Mouse (Mus musculus): Measurements from ENCODE around the gene Igsf11. TPM values are rescaled to one million over a fixed set of nuclear protein-coding genes. Genes with fewer than 3 reads are reported as not detected.

The Igsf11 gene
- polyA plus RNA-seq, 1 experiment from 2014 or later, result 0.19 TPM

GRCm38 (mm10) chr16:38940805-38941204, 48.3 kb downstream of the Igsf11 start:
- WGBS, result 86% methylated on average over 3 of the region's 3 CpGs
- Histone ChIP-seq H3K4me1 (replicated peaks) (no peaks in the 10 kb centered on the region), H3K9ac (no peak overlapping the region), H3K9me3 (replicated peaks) (no peaks in the 10 kb centered on the region), H3K4me3 (no peak overlapping the region), H3K36me3 (no peaks in the 10 kb centered on the region), H3K27me3 (no peaks in the 10 kb centered on the region), H3K27ac (no peak overlapping the region), H3K4me2 (no peak overlapping the region)
- ATAC-seq (replicated peaks; ENCODE audit: insufficient number of reproducible peaks, insufficient read depth, low FRiP score, low read depth), result no peak

GRCm38 (mm10) chr16:38941275-38941674, 48.8 kb downstream of the Igsf11 start:
- no peak overlapping the region for H3K4me3 ChIP-seq
- no peaks in the 10 kb centered on the region for H3K9me3 ChIP-seq (replicated peaks)
- H3K36me3 ChIP-seq, result no peaks in the 10 kb centered on the region
- 67% methylated on average over 6 of the region's 6 CpGs for WGBS
- H3K9ac ChIP-seq, result no peak overlapping the region
- no peak overlapping the region for H3K27ac ChIP-seq
- no peaks in the 10 kb centered on the region for H3K4me1 ChIP-seq (replicated peaks)
- no peak overlapping the region for H3K4me2 ChIP-seq
- no peaks in the 10 kb centered on the region for H3K27me3 ChIP-seq
- no peak for ATAC-seq (replicated peaks; ENCODE audit: insufficient number of reproducible peaks, insufficient read depth, low FRiP score, low read depth)

- H3K4me2 ChIP-seq, result no peak overlapping the region
- no peak overlapping the region for H3K9ac ChIP-seq
- H3K9me3 ChIP-seq (replicated peaks), result no peaks in the 10 kb centered on the region
- 38% methylated on average over 5 of the region's 5 CpGs for WGBS
- no peak for ATAC-seq (replicated peaks; ENCODE audit: insufficient number of reproducible peaks, insufficient read depth, low FRiP score, low read depth)
- no peaks in the 10 kb centered on the region for H3K4me1 ChIP-seq (replicated peaks)
- no peak overlapping the region for H3K27ac ChIP-seq
- no peaks in the 10 kb centered on the region for H3K27me3 ChIP-seq
- no peak overlapping the region for H3K4me3 ChIP-seq
- H3K36me3 ChIP-seq, result no peaks in the 10 kb centered on the region
Measured at GRCm38 (mm10) chr16:38943706-38944550, 51.5 kb downstream of the Igsf11 start.

- no peaks in the 10 kb centered on the region for H3K9me3 ChIP-seq (replicated peaks)
- H3K36me3 ChIP-seq, result no peaks in the 10 kb centered on the region
- H3K9ac ChIP-seq, result no peak overlapping the region
- H3K27ac ChIP-seq, result no peak overlapping the region
- H3K4me2 ChIP-seq, result no peak overlapping the region
- no peak overlapping the region for H3K4me3 ChIP-seq
- ATAC-seq (replicated peaks; ENCODE audit: insufficient number of reproducible peaks, insufficient read depth, low FRiP score, low read depth), result no peak
- H3K27me3 ChIP-seq, result no peaks in the 10 kb centered on the region
- no peaks in the 10 kb centered on the region for H3K4me1 ChIP-seq (replicated peaks)
- WGBS, result 71% methylated on average over 7 of the region's 7 CpGs
Measured at GRCm38 (mm10) chr16:38945111-38945510, 52.6 kb downstream of the Igsf11 start.

GRCm38 (mm10) chr16:38945581-38945981, 53.1 kb downstream of the Igsf11 start:
- 85% methylated on average over 10 of the region's 10 CpGs for WGBS
- Histone ChIP-seq H3K9ac (no peak overlapping the region), H3K4me3 (no peak overlapping the region), H3K27ac (no peak overlapping the region), H3K4me2 (no peak overlapping the region), H3K27me3 (no peaks in the 10 kb centered on the region), H3K4me1 (replicated peaks) (no peaks in the 10 kb centered on the region), H3K36me3 (no peaks in the 10 kb centered on the region), H3K9me3 (replicated peaks) (no peaks in the 10 kb centered on the region)
- no peak for ATAC-seq (replicated peaks; ENCODE audit: insufficient number of reproducible peaks, insufficient read depth, low FRiP score, low read depth)

GRCm38 (mm10) chr16:38946453-38946852, 54.0 kb downstream of the Igsf11 start:
- no peak overlapping the region for H3K27ac ChIP-seq
- no peak overlapping the region for H3K9ac ChIP-seq
- no peak overlapping the region for H3K4me3 ChIP-seq
- no peaks in the 10 kb centered on the region for H3K4me1 ChIP-seq (replicated peaks)
- 47% methylated on average over 7 of the region's 7 CpGs for WGBS
- no peak for ATAC-seq (replicated peaks; ENCODE audit: insufficient number of reproducible peaks, insufficient read depth, low FRiP score, low read depth)
- H3K9me3 ChIP-seq (replicated peaks), result no peaks in the 10 kb centered on the region
- no peaks in the 10 kb centered on the region for H3K36me3 ChIP-seq
- H3K4me2 ChIP-seq, result no peak overlapping the region
- H3K27me3 ChIP-seq, result no peaks in the 10 kb centered on the region

- ATAC-seq (replicated peaks; ENCODE audit: insufficient number of reproducible peaks, insufficient read depth, low FRiP score, low read depth), result no peak
- Histone ChIP-seq H3K36me3 (no peaks in the 10 kb centered on the region), H3K4me2 (no peak overlapping the region), H3K9me3 (replicated peaks) (no peaks in the 10 kb centered on the region), H3K27me3 (no peaks in the 10 kb centered on the region), H3K27ac (no peak overlapping the region), H3K4me1 (replicated peaks) (no peaks in the 10 kb centered on the region), H3K9ac (no peak overlapping the region), H3K4me3 (no peak overlapping the region)
- 83% methylated on average over 7 of the region's 7 CpGs for WGBS
Measured at GRCm38 (mm10) chr16:38947141-38947879, 54.8 kb downstream of the Igsf11 start.

GRCm38 (mm10) chr16:38948441-38948840, 56.0 kb downstream of the Igsf11 start:
- Histone ChIP-seq H3K4me1 (replicated peaks) (no peaks in the 10 kb centered on the region), H3K4me3 (no peak overlapping the region), H3K9me3 (replicated peaks) (no peaks in the 10 kb centered on the region), H3K4me2 (no peak overlapping the region), H3K9ac (no peak overlapping the region), H3K36me3 (no peaks in the 10 kb centered on the region), H3K27ac (no peak overlapping the region), H3K27me3 (no peaks in the 10 kb centered on the region)
- ATAC-seq (replicated peaks; ENCODE audit: insufficient number of reproducible peaks, insufficient read depth, low FRiP score, low read depth), result no peak
- WGBS, result 72% methylated on average over 5 of the region's 5 CpGs

GRCm38 (mm10) chr16:38952881-38953280, 60.4 kb downstream of the Igsf11 start:
- peaks cover 3% of the 10 kb centered on the region; the same call in 1 of the 2 replicates for H3K4me1 ChIP-seq (replicated peaks)
- no peak for ATAC-seq (replicated peaks; ENCODE audit: insufficient number of reproducible peaks, insufficient read depth, low FRiP score, low read depth)
- no peak overlapping the region for H3K4me2 ChIP-seq
- WGBS, result 93% methylated on average over 3 of the region's 3 CpGs
- H3K36me3 ChIP-seq, result no peaks in the 10 kb centered on the region
- no peak overlapping the region for H3K27ac ChIP-seq
- no peaks in the 10 kb centered on the region for H3K9me3 ChIP-seq (replicated peaks)
- H3K27me3 ChIP-seq, result no peaks in the 10 kb centered on the region
- H3K9ac ChIP-seq, result no peak overlapping the region
- H3K4me3 ChIP-seq, result no peak overlapping the region

GRCm38 (mm10) chr16:38953821-38954220, 61.4 kb downstream of the Igsf11 start:
- Histone ChIP-seq H3K4me3 (no peak overlapping the region), H3K9me3 (replicated peaks) (no peaks in the 10 kb centered on the region), H3K27me3 (no peaks in the 10 kb centered on the region), H3K36me3 (no peaks in the 10 kb centered on the region), H3K4me1 (replicated peaks) (peaks cover 3% of the 10 kb centered on the region; the same call in 1 of the 2 replicates), H3K9ac (no peak overlapping the region), H3K27ac (no peak overlapping the region), H3K4me2 (no peak overlapping the region)
- WGBS, result 82% methylated on average over 6 of the region's 6 CpGs
- ATAC-seq (replicated peaks; ENCODE audit: insufficient number of reproducible peaks, insufficient read depth, low FRiP score, low read depth), result no peak

GRCm38 (mm10) chr16:38954501-38955288, 62.2 kb downstream of the Igsf11 start:
- Histone ChIP-seq H3K27ac (no peak overlapping the region), H3K27me3 (no peaks in the 10 kb centered on the region), H3K9ac (no peak overlapping the region), H3K4me1 (replicated peaks) (peaks cover 3% of the 10 kb centered on the region; the same call in 1 of the 2 replicates), H3K4me3 (no peak overlapping the region), H3K36me3 (no peaks in the 10 kb centered on the region), H3K9me3 (replicated peaks) (no peaks in the 10 kb centered on the region), H3K4me2 (no peak overlapping the region)
- ATAC-seq (replicated peaks; ENCODE audit: insufficient number of reproducible peaks, insufficient read depth, low FRiP score, low read depth), result no peak
- 71% methylated on average over 16 of the region's 16 CpGs for WGBS
